Mouse (Mus musculus) Patski (cell line): ENCODE data around the gene Myo1e. TPM values are rescaled to one million over a fixed set of nuclear protein-coding genes. Genes with fewer than 3 reads are reported as not detected.

Source experiments
- ATAC-seq: fragments of 100-300 bp; one replicate; pipeline ENCODE4 v1.8.0; 2021
- CTCF ChIA-PET: fragments of 350-600 bp; sonication (Branson Sonifier 250); formaldehyde crosslinking; loops from one replicate; lab custom pipeline; 2022; ENCODE audit warnings: inconsistent platforms; lab: Charles Lee
- POLR2A ChIA-PET: fragments of 350-600 bp; sonication (Branson Sonifier 250); formaldehyde crosslinking; loops from one replicate; lab custom pipeline; 2022; ENCODE audit warnings: antibody characterized with exemption, inconsistent platforms; lab: Charles Lee
- DNase-seq: peaks from one replicate; pipeline ENCODE4 v3.0.0-alpha.2; 2011; ENCODE audit warnings: low read depth, low spot score
- H3K27me3 ChIP-seq: fragments of 371-371 bp; one replicate; pipeline ENCODE4 v1.5.1; 2021
- CTCF ChIP-seq: fragments of 100-300 bp; IDR thresholded peaks from one replicate; pipeline ENCODE4 v1.5.1; 2021
- in situ Hi-C: fragments of 300-500 bp; cut with MboI; formaldehyde crosslinking; loops from 3 replicates; pipeline ENCODE4 v1.11.1; 2018; ENCODE audit warnings: low pct_unique_long_range_greater_than_20kb, mixed read lengths
- polyA plus RNA-seq: library from polyadenylated mRNA; unstranded; gene quantifications from one replicate; pipeline ENCODE4 v1.2.3, GENCODE M21; 2021

Myo1e gene
- polyA plus RNA-seq, 1 experiment from 2014 or later, result 78.5 TPM

GRCm38 (mm10) chr9:70379502-70380467 is 172.6 kb downstream of the Myo1e start:
- ChIA-PET CTCF (no interaction called here), POLR2A (no interaction called here)
- no peak for ATAC-seq
- in situ Hi-C loops, result no loop called here
- no peak for TF ChIP-seq CTCF
- no peak for DNase-seq
- no peaks in the 10 kb centered on the region for H3K27me3 ChIP-seq

GRCm38 (mm10) chr9:70382091-70382490 is 174.9 kb downstream of the Myo1e start:
- DNase-seq (no peak), ATAC-seq (no peak)
- TF ChIP-seq CTCF, result no peak
- no peaks in the 10 kb centered on the region for H3K27me3 ChIP-seq
- ChIA-PET CTCF (no interaction called here), POLR2A (no interaction called here)
- in situ Hi-C loops, result no loop called here

- ATAC-seq (no peak), DNase-seq (no peak)
- in situ Hi-C loops, result no loop called here
- no peak for TF ChIP-seq CTCF
- ChIA-PET POLR2A (no interaction called here), CTCF (no interaction called here)
- no peaks in the 10 kb centered on the region for H3K27me3 ChIP-seq
These were observed 176.6 kb downstream of the Myo1e start for GRCm38 (mm10) chr9:70383750-70384149.

GRCm38 (mm10) chr9:70384494-70384893 is 177.3 kb downstream of the Myo1e start:
- POLR2A ChIA-PET, result no interaction called here
- CTCF ChIA-PET, result no interaction called here
- in situ Hi-C loops, result no loop called here
- no peak for TF ChIP-seq CTCF
- DNase-seq (no peak), ATAC-seq (no peak)
- no peaks in the 10 kb centered on the region for H3K27me3 ChIP-seq

- no peak for ATAC-seq
- no peaks in the 10 kb centered on the region for H3K27me3 ChIP-seq
- ChIA-PET POLR2A (no interaction called here), CTCF (no interaction called here)
- no peak for DNase-seq
- TF ChIP-seq CTCF, result no peak
- in situ Hi-C loops, result no loop called here
These were observed 178.0 kb downstream of the Myo1e start for GRCm38 (mm10) chr9:70384958-70385728.

GRCm38 (mm10) chr9:70387410-70388119 is 180.4 kb downstream of the Myo1e start:
- ChIA-PET CTCF (interaction anchor here (1.4 kb wide), 1 partner anchor 22 kb away, joined by 5 read pairs; no protein-coding TSS in a partner anchor), POLR2A (no interaction called here)
- ATAC-seq, result no peak
- in situ Hi-C loops, result no loop called here
- DNase-seq, result no peak
- H3K27me3 ChIP-seq, result no peaks in the 10 kb centered on the region
- TF ChIP-seq CTCF, result no peak

- ChIA-PET POLR2A (interaction anchor here (1.3 kb wide), 1 partner anchor 24 kb away, joined by 3 read pairs; no protein-coding TSS in a partner anchor), CTCF (interaction anchor here (1.4 kb wide), 1 partner anchor 34 kb away, joined by 4 read pairs; no protein-coding TSS in a partner anchor)
- in situ Hi-C loops, result no loop called here
- TF ChIP-seq CTCF, result no peak
- ATAC-seq (no peak), DNase-seq (no peak)
- no peaks in the 10 kb centered on the region for H3K27me3 ChIP-seq
These were observed 182.4 kb downstream of the Myo1e start for GRCm38 (mm10) chr9:70389548-70389947.

GRCm38 (mm10) chr9:70391042-70391441 is 183.9 kb downstream of the Myo1e start:
- ChIA-PET CTCF (interaction anchor here (0.9 kb wide), 1 partner anchor 25 kb away, joined by 3 read pairs; no protein-coding TSS in a partner anchor), POLR2A (no interaction called here)
- ATAC-seq, result no peak
- in situ Hi-C loops, result loop anchor here (5.0 kb wide), 1 partner anchor 189 kb away; no protein-coding TSS in a partner anchor
- no peak for DNase-seq
- no peak for TF ChIP-seq CTCF
- H3K27me3 ChIP-seq, result no peaks in the 10 kb centered on the region

- no peaks in the 10 kb centered on the region for H3K27me3 ChIP-seq
- ChIA-PET POLR2A (interaction anchor here (0.6 kb wide), 2 partner anchors 28 to 201 kb away, joined by 3 to 5 read pairs; no protein-coding TSS in a partner anchor), CTCF (interaction anchor here (0.9 to 1.4 kb wide), 4 partner anchors 18 to 34 kb away, joined by 3 to 4 read pairs (median 3); no protein-coding TSS in a partner anchor)
- ATAC-seq (no peak), DNase-seq (no peak)
- in situ Hi-C loops, result loop anchor here (5.0 kb wide), 1 partner anchor 190 kb away; no protein-coding TSS in a partner anchor
- TF ChIP-seq CTCF, result no peak
These were observed 184.8 kb downstream of the Myo1e start for GRCm38 (mm10) chr9:70391660-70392562.
